Mouse (Mus musculus) forebrain, embryonic 15.5 days (tissue): Measurements from ENCODE around the gene Krt78. TPM values are rescaled to one million over a fixed set of nuclear protein-coding genes. Genes with fewer than 3 reads are reported as not detected.

Experiments used
- ATAC-seq: fragments of 200-750 bp; cut with Nextera tagmentation; replicated peaks from 2 replicates; pipeline ENCODE4 v1.8.0; 2017; ENCODE audit warnings: mild to moderate bottlenecking, moderate TSS enrichment, moderate library complexity
- H3K27ac ChIP-seq: fragments of 300-500 bp; sonication (generic); replicated peaks from 2 replicates; pipeline ENCODE4 v1.5.1; 2015; ENCODE audit warnings: mild to moderate bottlenecking, inconsistent platforms
- H3K27me3 ChIP-seq: fragments of 300-500 bp; sonication (generic); 2 replicates; pipeline ENCODE4 v1.6.1; 2015; ENCODE audit warnings: inconsistent platforms
- H3K36me3 ChIP-seq: fragments of 300-500 bp; sonication (generic); 2 replicates; pipeline ENCODE4 v1.6.1; 2015; ENCODE audit warnings: mild to moderate bottlenecking, inconsistent platforms
- H3K4me1 ChIP-seq: fragments of 300-500 bp; sonication (generic); 2 replicates; pipeline ENCODE4 v1.6.1; 2015; ENCODE audit warnings: inconsistent platforms
- H3K4me2 ChIP-seq: fragments of 300-500 bp; sonication (generic); replicated peaks from 2 replicates; pipeline ENCODE4 v1.6.1; 2015; ENCODE audit warnings: mild to moderate bottlenecking, inconsistent platforms
- H3K4me3 ChIP-seq: fragments of 300-500 bp; sonication (generic); 2 replicates; pipeline ENCODE4 v1.5.1; 2015; ENCODE audit warnings: mild to moderate bottlenecking, inconsistent platforms
- H3K9ac ChIP-seq: fragments of 300-500 bp; sonication (generic); replicated peaks from 2 replicates; pipeline ENCODE4 v1.6.1; 2015; ENCODE audit warnings: mild to moderate bottlenecking, inconsistent platforms
- H3K9me3 ChIP-seq: fragments of 300-500 bp; sonication (generic); 2 replicates; pipeline ENCODE4 v1.6.1; 2016; ENCODE audit warnings: inconsistent platforms
- WGBS: fragments of 180-500 bp; shearing (Covaris S2); methylation state at CpG from one replicate; pipeline ENCODE4 v1.1.7; 2015; ENCODE audit warnings: mixed read lengths; 5-methylcytosine and 5-hydroxymethylcytosine counted together
- polyA plus RNA-seq: library from polyadenylated mRNA; unstranded; fragments of >200 nt; fragmentation: Nextera tagmentation; extraction: Ambion mirVana; gene quantifications from 2 replicates; pipeline ENCODE4 v1.2.1, GENCODE M21; 2015

The Krt78 gene
- polyA plus RNA-seq, 1 experiment from 2014 or later = not detected

- no peak overlapping the region for H3K27ac ChIP-seq
- H3K36me3 ChIP-seq = no peaks in the 10 kb centered on the region
- no peaks in the 10 kb centered on the region for H3K27me3 ChIP-seq
- H3K9me3 ChIP-seq = no peaks in the 10 kb centered on the region
- ATAC-seq = no peak
- no peak overlapping the region for H3K4me2 ChIP-seq
- WGBS = 75% methylated on average over 3 of the region's 3 CpGs
- H3K4me3 ChIP-seq = no peak overlapping the region
- no peak overlapping the region for H3K9ac ChIP-seq
- no peaks in the 10 kb centered on the region for H3K4me1 ChIP-seq
Observed at GRCm38 (mm10) chr15:101958891-101959290, 4.8 kb upstream of the Krt78 start.

GRCm38 (mm10) chr15:101952733-101953474 lies 1.2 kb downstream of the Krt78 start:
- ATAC-seq = no peak
- H3K4me1 ChIP-seq = no peaks in the 10 kb centered on the region
- no peak overlapping the region for H3K9ac ChIP-seq
- H3K27ac ChIP-seq = no peak overlapping the region
- H3K4me3 ChIP-seq = no peak overlapping the region
- H3K9me3 ChIP-seq = no peaks in the 10 kb centered on the region
- WGBS = 86% methylated on average over 7 of the region's 7 CpGs
- H3K27me3 ChIP-seq = no peaks in the 10 kb centered on the region
- no peak overlapping the region for H3K4me2 ChIP-seq
- no peaks in the 10 kb centered on the region for H3K36me3 ChIP-seq

- Histone ChIP-seq H3K9ac (no peak overlapping the region), H3K4me1 (no peaks in the 10 kb centered on the region), H3K36me3 (no peaks in the 10 kb centered on the region), H3K9me3 (no peaks in the 10 kb centered on the region), H3K4me3 (no peak overlapping the region), H3K27me3 (no peaks in the 10 kb centered on the region), H3K27ac (no peak overlapping the region), H3K4me2 (no peak overlapping the region)
- ATAC-seq = no peak
- WGBS = 75% methylated on average over 1 of the region's 1 CpGs
Observed at GRCm38 (mm10) chr15:101945430-101945829, 8.7 kb downstream of the Krt78 start.

GRCm38 (mm10) chr15:101941948-101942347 lies 12.1 kb downstream of the Krt78 start:
- Histone ChIP-seq H3K4me2 (no peak overlapping the region), H3K36me3 (no peaks in the 10 kb centered on the region), H3K9me3 (no peaks in the 10 kb centered on the region), H3K4me3 (no peak overlapping the region), H3K4me1 (no peaks in the 10 kb centered on the region), H3K27ac (no peak overlapping the region), H3K9ac (no peak overlapping the region), H3K27me3 (no peaks in the 10 kb centered on the region)
- ATAC-seq = no peak
- 86% methylated on average over 8 of the region's 8 CpGs for WGBS

- H3K9me3 ChIP-seq = no peaks in the 10 kb centered on the region
- no peaks in the 10 kb centered on the region for H3K4me1 ChIP-seq
- no peak within 1 kb of the TSS for H3K4me2 ChIP-seq
- H3K27me3 ChIP-seq = no peaks in the 10 kb centered on the region
- no peaks in the 10 kb centered on the region for H3K36me3 ChIP-seq
- 72% methylated on average over 6 of the region's 6 CpGs for WGBS
- no peak within 1 kb of the TSS for H3K27ac ChIP-seq
- ATAC-seq = no peak
- no peak within 1 kb of the TSS for H3K4me3 ChIP-seq
- H3K9ac ChIP-seq = no peak within 1 kb of the TSS
Observed at GRCm38 (mm10) chr15:101940274-101940829, 13.7 kb downstream of the Krt78 start, which contains the start of gene Krt79. TSS of gene Krt79 (minus strand) at chr15:101940324.

- ATAC-seq = no peak
- no peaks in the 10 kb centered on the region for H3K9me3 ChIP-seq
- no peak overlapping the region for H3K4me2 ChIP-seq
- WGBS = 86% methylated on average over 9 of the region's 9 CpGs
- no peaks in the 10 kb centered on the region for H3K4me1 ChIP-seq
- no peak overlapping the region for H3K4me3 ChIP-seq
- H3K9ac ChIP-seq = no peak overlapping the region
- no peaks in the 10 kb centered on the region for H3K27me3 ChIP-seq
- H3K36me3 ChIP-seq = no peaks in the 10 kb centered on the region
- no peak overlapping the region for H3K27ac ChIP-seq
Observed at GRCm38 (mm10) chr15:101938600-101939308, 15.3 kb downstream of the Krt78 start.

- peaks cover 5% of the 10 kb centered on the region; the same call in 1 of the 2 replicates for H3K27me3 ChIP-seq
- H3K4me1 ChIP-seq = peaks cover 7% of the 10 kb centered on the region
- H3K27ac ChIP-seq = no peak overlapping the region
- no peak overlapping the region for H3K9ac ChIP-seq
- H3K9me3 ChIP-seq = no peaks in the 10 kb centered on the region
- 83% methylated on average over 6 of the region's 6 CpGs for WGBS
- no peaks in the 10 kb centered on the region for H3K36me3 ChIP-seq
- H3K4me2 ChIP-seq = no peak overlapping the region
- no peak for ATAC-seq
- no peak overlapping the region for H3K4me3 ChIP-seq
Observed at GRCm38 (mm10) chr15:101933024-101933423, 21.1 kb downstream of the Krt78 start.

- peaks cover 5% of the 10 kb centered on the region; the same call in 1 of the 2 replicates for H3K27me3 ChIP-seq
- peaks cover 7% of the 10 kb centered on the region for H3K4me1 ChIP-seq
- peak overlapping the region; percentile 29 for H3K4me2 ChIP-seq
- H3K4me3 ChIP-seq = no peak overlapping the region
- H3K9ac ChIP-seq = no peak overlapping the region
- H3K27ac ChIP-seq = no peak overlapping the region
- WGBS = 3% methylated on average over 17 of the region's 17 CpGs
- H3K9me3 ChIP-seq = no peaks in the 10 kb centered on the region
- no peaks in the 10 kb centered on the region for H3K36me3 ChIP-seq
- ATAC-seq = no peak
Observed at GRCm38 (mm10) chr15:101929666-101930065, 24.4 kb downstream of the Krt78 start.

- no peak overlapping the region for H3K9ac ChIP-seq
- H3K36me3 ChIP-seq = no peaks in the 10 kb centered on the region
- no peak overlapping the region for H3K27ac ChIP-seq
- WGBS = 31% methylated on average over 9 of the region's 9 CpGs
- no peak for ATAC-seq
- peaks cover 5% of the 10 kb centered on the region; the same call in 1 of the 2 replicates for H3K27me3 ChIP-seq
- no peak overlapping the region for H3K4me2 ChIP-seq
- H3K4me3 ChIP-seq = no peak overlapping the region
- peaks cover 7% of the 10 kb centered on the region for H3K4me1 ChIP-seq
- H3K9me3 ChIP-seq = no peaks in the 10 kb centered on the region
Observed at GRCm38 (mm10) chr15:101929087-101929486, 25.0 kb downstream of the Krt78 start.

GRCm38 (mm10) chr15:101927340-101928080 lies 26.6 kb downstream of the Krt78 start:
- no peak for ATAC-seq
- peaks cover 5% of the 10 kb centered on the region; the same call in 1 of the 2 replicates for H3K27me3 ChIP-seq
- no peaks in the 10 kb centered on the region for H3K36me3 ChIP-seq
- H3K4me3 ChIP-seq = no peak overlapping the region
- WGBS = 71% methylated on average over 12 of the region's 12 CpGs
- H3K9ac ChIP-seq = no peak overlapping the region
- no peaks in the 10 kb centered on the region for H3K9me3 ChIP-seq
- H3K27ac ChIP-seq = no peak overlapping the region
- H3K4me2 ChIP-seq = no peak overlapping the region
- H3K4me1 ChIP-seq = peaks cover 7% of the 10 kb centered on the region

GRCm38 (mm10) chr15:101925041-101925440 lies 29.0 kb downstream of the Krt78 start:
- WGBS = 93% methylated on average over 1 of the region's 1 CpGs

GRCm38 (mm10) chr15:101924635-101925034 lies 29.5 kb downstream of the Krt78 start, which contains the start of gene Krt4:
TSS of gene Krt4 (minus strand) at chr15:101924735.
- H3K4me3 ChIP-seq = no peak within 1 kb of the TSS
- WGBS = 78% methylated on average over 11 of the region's 11 CpGs
- ATAC-seq = no peak

More at GRCm38 (mm10) chr15:101925041-101925440, 29.0 kb downstream of the Krt78 start:
- Histone ChIP-seq H3K4me3 (no peak overlapping the region), H3K4me1 (peaks cover 7% of the 10 kb centered on the region), H3K4me2 (no peak overlapping the region), H3K36me3 (no peaks in the 10 kb centered on the region), H3K9me3 (no peaks in the 10 kb centered on the region), H3K27me3 (no peaks in the 10 kb centered on the region), H3K27ac (no peak overlapping the region), H3K9ac (no peak overlapping the region)
- ATAC-seq = no peak

More at GRCm38 (mm10) chr15:101924635-101925034, 29.5 kb downstream of the Krt78 start, which contains the start of gene Krt4:
- no peak within 1 kb of the TSS for H3K4me2 ChIP-seq
- H3K9me3 ChIP-seq = no peaks in the 10 kb centered on the region
- H3K27me3 ChIP-seq = no peaks in the 10 kb centered on the region
- no peak within 1 kb of the TSS for H3K9ac ChIP-seq
- no peaks in the 10 kb centered on the region for H3K36me3 ChIP-seq
- H3K4me1 ChIP-seq = peaks cover 3% of the 10 kb centered on the region
- H3K27ac ChIP-seq = no peak within 1 kb of the TSS
